Mouse (Mus musculus) small intestine, adult 2 months (tissue): ENCODE results near the gene Gm42517.

Experiments used
- CTCF ChIP-seq: fragments of 200-500 bp; IDR thresholded peaks from 2 replicates; pipeline ENCODE4 v1.5.1; 2012; ENCODE audit warnings: low read depth, mild to moderate bottlenecking, control low read depth, inconsistent platforms, low read length, moderate library complexity, mixed read lengths; ENCODE audit not compliant: insufficient replicate concordance, insufficient read length; ENCODE audit errors: extremely low read depth
- POLR2A ChIP-seq: fragments of 200-500 bp; IDR thresholded peaks from 2 replicates; pipeline ENCODE4 v1.6.1; 2012; ENCODE audit warnings: low read depth, mild to moderate bottlenecking, control low read depth, inconsistent platforms, low read length, moderate library complexity

- no peak for TF ChIP-seq CTCF
- TF ChIP-seq POLR2A, result no peak
These were observed 29.7 kb downstream of the Gm42517 start for GRCm38 (mm10) chr5:108338049-108338448.
